Mouse (Mus musculus) thymus, postnatal 0 days (tissue): ENCODE measurements around the gene Arhgap31. TPM values are rescaled to one million over a fixed set of nuclear protein-coding genes. Genes with fewer than 3 reads are reported as not detected.
A peak's percentile ranks its signal among the peaks of the same experiment; 100 is the strongest.
"Not testable (repeated sequence)": the region's sequence is repeated elsewhere in the genome, so short reads cannot be mapped to it uniquely, and the experiment has no call there.

ENCODE experiments used
- DNase-seq: peaks from one replicate; pipeline ENCODE4 v3.0.0-alpha.2; 2015; ENCODE audit warnings: low spot score
- polyA plus RNA-seq: library from polyadenylated mRNA; unstranded; fragments of >200 nt; fragmentation: Nextera tagmentation; extraction: Ambion mirVana; gene quantifications from 2 replicates; pipeline ENCODE4 v1.2.1, GENCODE M21; 2015

The Arhgap31 gene
- polyA plus RNA-seq, 1 experiment from 2014 or later, result 5.7 TPM

- DNase-seq, result no peak
Observed at GRCm38 (mm10) chr16:38688531-38689264, 24.4 kb downstream of the Arhgap31 start.

- no peak for DNase-seq
Observed at GRCm38 (mm10) chr16:38687673-38688072, 25.4 kb downstream of the Arhgap31 start.

- no peak for DNase-seq
Observed at GRCm38 (mm10) chr16:38683094-38683493, 30.0 kb downstream of the Arhgap31 start.

DNA sequence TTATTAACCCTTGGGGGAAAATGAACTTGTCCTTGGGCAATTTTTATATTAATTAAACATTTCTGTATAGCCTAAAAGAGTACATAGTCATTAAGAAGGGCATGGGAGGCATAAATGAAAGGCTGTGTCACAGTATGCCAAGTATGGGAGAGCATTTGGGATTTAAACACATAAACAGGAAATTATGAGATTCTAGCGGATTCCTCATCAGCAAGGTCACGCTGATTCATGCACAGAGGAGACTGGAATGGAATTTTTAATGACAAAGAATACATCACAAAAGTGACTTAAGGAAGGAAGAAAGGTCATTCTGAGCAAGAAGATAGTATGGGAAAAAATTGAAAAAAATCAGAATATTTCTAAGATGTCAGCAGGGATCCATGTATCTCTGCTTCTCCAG, 31.8 kb downstream of the Arhgap31 start:
- no peak for DNase-seq

DNA sequence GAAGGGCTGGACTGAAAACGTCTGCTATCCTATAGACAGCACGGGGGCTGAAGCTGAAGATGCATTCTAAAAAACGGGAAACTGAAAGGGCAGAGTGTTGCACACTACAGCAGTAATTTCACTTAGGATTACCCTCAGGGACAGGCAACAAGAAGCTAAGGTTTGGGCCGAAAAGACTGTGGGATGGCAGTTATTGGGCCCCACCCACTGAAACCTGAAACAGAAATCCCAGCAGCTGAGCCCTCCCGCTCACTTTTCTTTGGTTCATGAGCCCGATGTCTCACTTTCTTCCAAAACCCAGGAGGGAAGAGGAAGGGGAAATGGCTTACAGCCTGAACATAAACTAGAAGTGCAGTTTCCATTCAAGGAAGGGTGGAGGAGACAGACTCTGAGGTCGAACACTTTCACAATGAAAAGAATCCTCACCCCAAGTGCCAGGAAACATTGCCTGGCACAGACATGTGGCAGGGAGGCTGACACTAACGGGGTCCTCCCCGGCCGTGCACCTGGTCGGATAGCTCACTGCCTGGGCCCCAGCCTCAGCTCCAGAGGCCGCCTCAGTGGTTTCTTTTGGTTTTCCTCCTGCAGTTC, 33.5 kb downstream of the Arhgap31 start:
- peak; percentile 5 for DNase-seq

DNA sequence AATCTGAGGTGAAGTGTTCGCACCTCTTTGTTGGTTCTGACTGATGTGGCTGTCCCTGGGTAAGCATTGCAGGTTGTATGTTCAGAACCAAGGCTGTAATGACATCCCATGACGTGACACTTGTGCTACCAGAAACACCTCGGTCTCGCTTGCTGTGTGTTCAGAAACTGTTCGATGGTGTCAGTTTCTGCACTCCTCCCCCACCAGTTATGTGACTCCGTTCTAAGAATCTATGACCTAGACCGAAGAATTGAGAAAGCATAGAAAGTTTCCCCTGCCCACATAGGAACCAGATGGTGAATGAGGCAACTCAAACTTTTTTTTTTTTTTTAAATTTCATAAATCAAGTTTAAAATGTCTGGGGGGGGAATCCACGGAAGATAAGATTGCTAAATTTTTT, 34.2 kb downstream of the Arhgap31 start:
- DNase-seq, result no peak

GRCm38 (mm10) chr16:38677941-38678340, 35.1 kb downstream of the Arhgap31 start:
- not testable (repeated sequence) for DNase-seq

GRCm38 (mm10) chr16:38677171-38677570, 35.9 kb downstream of the Arhgap31 start:
- DNase-seq, result no peak

- no peak for DNase-seq
Observed at GRCm38 (mm10) chr16:38676647-38677046, 36.4 kb downstream of the Arhgap31 start.

GRCm38 (mm10) chr16:38675600-38676335, 37.3 kb downstream of the Arhgap31 start:
- DNase-seq, result no peak

- DNase-seq, result no peak
Observed at GRCm38 (mm10) chr16:38674891-38675290, 38.2 kb downstream of the Arhgap31 start.

DNA sequence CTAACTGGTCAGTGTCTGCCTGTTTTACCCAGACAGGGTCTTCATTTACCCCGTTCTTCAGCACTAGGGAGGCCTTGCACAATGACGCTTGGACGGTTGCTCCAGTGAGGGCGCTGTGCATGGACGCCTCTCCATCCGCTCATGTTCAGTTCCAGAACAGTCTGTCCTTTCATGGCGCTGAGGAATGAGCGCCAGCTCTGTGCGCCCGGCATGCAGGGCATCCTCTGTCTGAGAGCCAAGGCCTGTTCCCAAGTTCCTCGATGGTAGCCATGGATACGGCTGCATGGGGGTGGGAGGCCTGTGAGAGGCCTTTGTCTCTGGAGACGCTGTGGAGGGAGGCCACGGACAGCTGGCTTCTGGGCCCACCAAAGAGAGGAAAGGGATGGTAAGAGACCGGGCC, 39.6 kb downstream of the Arhgap31 start:
- DNase-seq, result no peak

GRCm38 (mm10) chr16:38672947-38673346, 40.1 kb downstream of the Arhgap31 start:
- no peak for DNase-seq

- no peak for DNase-seq
Observed at GRCm38 (mm10) chr16:38672370-38672769, 40.7 kb downstream of the Arhgap31 start.

GRCm38 (mm10) chr16:38670621-38671390, 42.3 kb downstream of the Arhgap31 start:
- DNase-seq, result no peak

DNA sequence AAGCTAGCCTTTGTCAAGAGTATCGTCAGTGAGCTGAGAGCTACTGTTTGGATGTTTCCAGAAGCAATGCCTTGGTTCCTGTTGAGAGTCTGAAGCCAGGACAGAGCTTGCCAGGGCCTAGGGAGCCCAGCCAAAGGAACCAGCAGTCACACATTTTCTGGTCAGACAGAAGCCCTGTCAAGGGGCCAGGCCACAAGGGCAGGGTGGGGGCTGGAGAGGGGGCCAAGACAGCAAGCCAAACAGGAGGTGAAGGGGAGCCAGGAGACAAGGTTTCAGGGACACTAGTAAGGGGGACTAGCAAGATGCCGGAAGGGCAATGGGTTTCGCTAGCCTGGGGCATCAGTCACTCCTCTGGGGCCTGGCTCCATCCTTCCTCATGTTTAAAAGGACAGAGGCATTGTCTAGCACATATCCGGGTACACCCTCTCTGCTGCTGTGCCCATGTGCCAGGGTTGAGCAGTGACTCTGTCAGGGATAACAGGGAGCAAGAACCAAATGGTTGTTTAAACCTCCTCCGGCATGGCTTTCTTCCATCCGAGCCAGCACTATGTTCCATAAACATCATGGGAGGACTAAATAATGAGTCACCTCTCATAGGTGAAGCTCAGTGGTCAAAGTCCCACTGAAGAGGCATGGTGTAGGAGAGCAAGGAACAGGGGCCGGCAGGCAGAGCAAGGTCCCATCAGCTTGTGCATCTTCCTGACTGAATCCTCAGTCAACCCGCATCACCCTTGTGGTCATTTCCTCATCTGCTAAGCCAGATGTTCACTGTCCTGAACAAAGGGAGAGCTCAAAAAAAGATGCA, 44.0 kb downstream of the Arhgap31 start:
- no peak for DNase-seq

- no peak for DNase-seq
Observed at GRCm38 (mm10) chr16:38666523-38666922, 46.6 kb downstream of the Arhgap31 start.

GRCm38 (mm10) chr16:38666016-38666415, 47.1 kb downstream of the Arhgap31 start:
- DNase-seq, result no peak

DNA sequence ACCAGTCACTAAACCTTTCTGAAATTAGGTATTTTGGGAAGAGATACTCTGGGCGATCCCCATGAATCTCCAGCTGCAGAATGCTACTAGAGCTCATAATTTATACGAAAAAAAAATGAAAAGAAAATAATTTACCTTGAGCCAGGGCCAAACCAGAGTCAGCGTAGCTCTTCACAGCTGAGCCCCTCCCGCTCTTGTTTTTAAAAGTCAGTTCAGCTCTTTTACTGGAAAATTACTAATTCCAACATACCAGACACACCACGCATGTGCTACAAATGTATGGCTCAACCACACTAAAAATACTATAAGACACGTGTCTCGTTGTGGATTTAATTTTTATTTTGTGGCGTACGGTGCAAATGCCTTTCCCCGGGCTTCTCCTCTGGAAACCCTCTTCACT, 50.5 kb downstream of the Arhgap31 start:
- no peak for DNase-seq

DNA sequence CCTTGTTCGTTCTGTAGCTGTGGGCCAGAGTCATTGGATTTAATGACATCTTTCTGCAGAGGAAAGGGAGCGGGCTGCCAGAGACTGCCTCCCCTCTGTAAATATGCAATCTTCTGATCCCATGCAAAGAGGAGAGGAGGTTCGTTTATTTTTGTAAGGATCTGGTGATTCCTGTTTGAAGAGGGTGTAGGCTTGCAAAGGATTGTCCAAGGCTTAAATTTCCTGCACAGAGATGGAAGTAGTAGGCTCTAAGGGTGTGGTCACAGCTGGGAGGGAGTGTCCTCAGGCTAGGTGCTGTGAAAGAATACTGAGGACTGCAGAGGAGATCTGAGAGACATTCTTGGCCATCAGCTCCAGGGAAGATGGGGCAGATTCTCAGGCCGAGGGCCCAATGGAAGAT, 58.8 kb downstream of the Arhgap31 start:
- no peak for DNase-seq

GRCm38 (mm10) chr16:38653390-38653871, 59.6 kb downstream of the Arhgap31 start:
- peak; percentile 72 for DNase-seq
